Mouse (Mus musculus) embryonic facial prominence, embryonic 11.5 days (tissue): ENCODE data around the gene Etv2. TPM values are rescaled to one million over a fixed set of nuclear protein-coding genes. Genes with fewer than 3 reads are reported as not detected.

Experiments used
- ATAC-seq: fragments of 200-750 bp; cut with Nextera tagmentation; replicated peaks from 2 replicates; pipeline ENCODE4 v1.8.0; 2017; ENCODE audit warnings: low read depth; ENCODE audit not compliant: insufficient number of reproducible peaks, low FRiP score, low TSS enrichment
- DNase-seq: peaks from one replicate; pipeline ENCODE4 v3.0.0-alpha.2; 2015; ENCODE audit warnings: low spot score
- H3K27ac ChIP-seq: fragments of 300-500 bp; sonication (generic); replicated peaks from 2 replicates; pipeline ENCODE4 v1.5.1; 2014; ENCODE audit warnings: mild to moderate bottlenecking, low read depth, low read length, control low read depth
- H3K27me3 ChIP-seq: fragments of 300-500 bp; sonication (generic); 2 replicates; pipeline ENCODE4 v1.6.1; 2014; ENCODE audit warnings: mild to moderate bottlenecking, low read length, moderate library complexity, mixed read lengths; ENCODE audit not compliant: control insufficient read depth, insufficient read depth
- H3K36me3 ChIP-seq: fragments of 300-500 bp; sonication (generic); replicated peaks from 2 replicates; pipeline ENCODE4 v1.6.1; 2014; ENCODE audit warnings: low read depth, mild to moderate bottlenecking, low read length, moderate library complexity, mixed read lengths; ENCODE audit not compliant: control insufficient read depth, insufficient read depth
- H3K4me1 ChIP-seq: fragments of 300-500 bp; sonication (generic); 2 replicates; pipeline ENCODE4 v1.6.1; 2014; ENCODE audit warnings: low read length, mixed read lengths; ENCODE audit not compliant: control insufficient read depth, insufficient read depth
- H3K4me2 ChIP-seq: fragments of 300-500 bp; sonication (generic); 2 replicates; pipeline ENCODE4 v1.6.1; 2014; ENCODE audit warnings: low read depth, mild to moderate bottlenecking, control low read depth, low read length, moderate library complexity
- H3K4me3 ChIP-seq: fragments of 300-500 bp; sonication (generic); 2 replicates; pipeline ENCODE4 v1.5.1; 2014; ENCODE audit warnings: low read depth, low read length, control low read depth
- H3K9ac ChIP-seq: fragments of 300-500 bp; sonication (generic); replicated peaks from 2 replicates; pipeline ENCODE4 v1.6.1; 2014; ENCODE audit warnings: mild to moderate bottlenecking, control low read depth, low read length
- H3K9me3 ChIP-seq: fragments of 300-500 bp; sonication (generic); replicated peaks from 2 replicates; pipeline ENCODE4 v1.6.1; 2016; ENCODE audit warnings: mild to moderate bottlenecking, low read length, inconsistent platforms, mixed read lengths; ENCODE audit not compliant: control insufficient read depth
- WGBS: fragments of 180-500 bp; shearing (Covaris S2); extraction: QIAGEN DNeasy Blood & Tissue Kit; methylation state at CpG from one replicate; pipeline ENCODE4 v1.1.7; 2014; 5-methylcytosine and 5-hydroxymethylcytosine counted together
- polyA plus RNA-seq: library from polyadenylated mRNA; unstranded; fragments of >200 nt; fragmentation: Nextera tagmentation; extraction: Ambion mirVana; gene quantifications from 2 replicates; pipeline ENCODE4 v1.2.1, GENCODE M21; 2014

Etv2 gene
- polyA plus RNA-seq, 1 experiment from 2014 or later = 0.20 TPM

GRCm38 (mm10) chr7:30649591-30650540 lies 14.2 kb upstream of the Etv2 start, which contains the start of gene Rbm42:
Gene Rbm42 (minus strand): TSS chr7:30650317.
- H3K36me3 ChIP-seq = peaks cover 2% of the 10 kb centered on the region
- 2% methylated on average over 59 of the region's 59 CpGs for whole genome bisulfite sequencing

GRCm38 (mm10) chr7:30639083-30639482 lies 3.4 kb upstream of the Etv2 start:
- ATAC-seq = no peak
- no peak overlapping the region for H3K9ac ChIP-seq

More at GRCm38 (mm10) chr7:30649591-30650540, 14.2 kb upstream of the Etv2 start, which contains the start of gene Rbm42:
- Histone ChIP-seq H3K27ac (no peak within 1 kb of the TSS), H3K27me3 (no peaks in the 10 kb centered on the region), H3K4me3 (peak within 1 kb of the TSS; percentile 90), H3K9me3 (no peaks in the 10 kb centered on the region), H3K9ac (peak within 1 kb of the TSS; percentile 93), H3K4me1 (no peaks in the 10 kb centered on the region), H3K4me2 (peak within 1 kb of the TSS; percentile 72)
- peak; percentile 98 for ATAC-seq
- DNase-seq = peak; percentile 99

GRCm38 (mm10) chr7:30636395-30636794 lies 743 bp upstream of the Etv2 start:
- DNase-seq (no peak), ATAC-seq (no peak)
- no peak overlapping the region for H3K4me3 ChIP-seq

More at GRCm38 (mm10) chr7:30639083-30639482, 3.4 kb upstream of the Etv2 start:
- no peaks in the 10 kb centered on the region for H3K9me3 ChIP-seq
- peaks cover 4% of the 10 kb centered on the region for H3K4me1 ChIP-seq
- no peak overlapping the region for H3K4me2 ChIP-seq
- 16% methylated on average over 4 of the region's 4 CpGs for WGBS
- H3K36me3 ChIP-seq = peaks cover 11% of the 10 kb centered on the region
- H3K27ac ChIP-seq = no peak overlapping the region
- H3K4me3 ChIP-seq = no peak overlapping the region
- peaks cover 23% of the 10 kb centered on the region for H3K27me3 ChIP-seq
- DNase-seq = no peak

GRCm38 (mm10) chr7:30634621-30635020 lies 1.0 kb downstream of the Etv2 start:
- Histone ChIP-seq H3K4me1 (peaks cover 4% of the 10 kb centered on the region), H3K36me3 (no peaks in the 10 kb centered on the region), H3K27ac (no peak overlapping the region), H3K9ac (0 out of 2 replicates have a peak overlapping the region, but pooled peaks have one; percentile 27), H3K4me2 (peak overlapping the region; percentile 27), H3K4me3 (peak overlapping the region; percentile 16), H3K27me3 (peaks cover 41% of the 10 kb centered on the region), H3K9me3 (no peaks in the 10 kb centered on the region)
- peak; percentile 77 for DNase-seq
- peak; percentile 74; the same call in 1 of the 2 replicates for ATAC-seq
- 1% methylated on average over 20 of the region's 20 CpGs for WGBS

More at GRCm38 (mm10) chr7:30636395-30636794, 743 bp upstream of the Etv2 start:
- no peaks in the 10 kb centered on the region for H3K9me3 ChIP-seq
- WGBS = 27% methylated on average over 11 of the region's 11 CpGs
- peaks cover 4% of the 10 kb centered on the region; the same call in 1 of the 2 replicates for H3K36me3 ChIP-seq
- no peak overlapping the region for H3K4me2 ChIP-seq
- no peak overlapping the region; the same call in 1 of the 2 replicates for H3K9ac ChIP-seq
- peaks cover 4% of the 10 kb centered on the region for H3K4me1 ChIP-seq
- peaks cover 41% of the 10 kb centered on the region for H3K27me3 ChIP-seq
- H3K27ac ChIP-seq = no peak overlapping the region

- no peak overlapping the region for H3K4me3 ChIP-seq
- no peaks in the 10 kb centered on the region for H3K36me3 ChIP-seq
- H3K9me3 ChIP-seq = no peaks in the 10 kb centered on the region
- H3K9ac ChIP-seq = no peak overlapping the region
- H3K4me1 ChIP-seq = peaks cover 4% of the 10 kb centered on the region
- DNase-seq (no peak), ATAC-seq (no peak)
- WGBS = 7% methylated on average over 26 of the region's 27 CpGs
- peaks cover 41% of the 10 kb centered on the region for H3K27me3 ChIP-seq
- no peak overlapping the region for H3K4me2 ChIP-seq
- H3K27ac ChIP-seq = no peak overlapping the region
Observed at GRCm38 (mm10) chr7:30633762-30634412, 1.8 kb downstream of the Etv2 start.

GRCm38 (mm10) chr7:30629013-30629412 lies 6.6 kb downstream of the Etv2 start:
- DNase-seq (no peak), ATAC-seq (no peak)
- Histone ChIP-seq H3K4me1 (no peaks in the 10 kb centered on the region), H3K9ac (no peak overlapping the region), H3K4me2 (no peak overlapping the region), H3K27me3 (peaks cover 17% of the 10 kb centered on the region), H3K9me3 (no peaks in the 10 kb centered on the region), H3K4me3 (no peak overlapping the region), H3K27ac (no peak overlapping the region), H3K36me3 (no peaks in the 10 kb centered on the region; the same call in 1 of the 2 replicates)

- DNase-seq (no peak), ATAC-seq (no peak)
- Histone ChIP-seq H3K4me3 (no peak overlapping the region), H3K4me2 (no peak overlapping the region), H3K36me3 (no peaks in the 10 kb centered on the region; the same call in 1 of the 2 replicates), H3K27me3 (no peaks in the 10 kb centered on the region), H3K9me3 (no peaks in the 10 kb centered on the region), H3K4me1 (no peaks in the 10 kb centered on the region), H3K9ac (no peak overlapping the region), H3K27ac (no peak overlapping the region)
- WGBS = 81% methylated on average over 5 of the region's 5 CpGs
Observed at GRCm38 (mm10) chr7:30626647-30627046, 9.0 kb downstream of the Etv2 start.
